Mouse (Mus musculus) layer of hippocampus, postnatal 10 days (tissue): ENCODE measurements around the gene Ier5l. TPM values are rescaled to one million over a fixed set of nuclear protein-coding genes. Genes with fewer than 3 reads are reported as not detected.

Experiments used
- DNase-seq, 2 experiments: peaks; one replicate each; pipeline ENCODE4 v3.0.0; 2021; ENCODE audit warnings: low spot score in 2 of 2
- long read RNA-seq: library from polyadenylated mRNA; stranded (forward); transcript quantifications from one replicate; pipeline ENCODE4 v2.0.0, GENCODE M21; 2023
- total RNA-seq, 2 experiments: library from RNA; stranded (reverse); gene quantifications; 2 replicates each; pipeline ENCODE4 v1.2.3; 2021

The Ier5l gene
- 1 to 10 TPM; 8.0 to 9.6 TPM for total RNA-seq
- long read RNA-seq, transcript Ier5l-201 (1 exons, 2,683 nt) = major isoform, 18 of 18 reads
- long read RNA-seq, partial matches to known transcripts = 0 of 18 reads
- long read RNA-seq, other reads (novel, unspliced or antisense) = 0 of 18 reads

- DNase-seq = peak; percentile 94 to 97
These were observed at the start of gene Ier5l for GRCm38 (mm10) chr2:30474039-30474438. Gene Ier5l (minus strand): TSS chr2:30474219.

- no peak for DNase-seq
These were observed 49.7 kb upstream of the Ier5l start for GRCm38 (mm10) chr2:30523727-30524126.

- DNase-seq = peak in 1 of 2 experiments; percentile 37
These were observed 36.8 kb upstream of the Ier5l start for GRCm38 (mm10) chr2:30510711-30511380.

GRCm38 (mm10) chr2:30507138-30507727 lies 33.2 kb upstream of the Ier5l start:
- no peak for DNase-seq

- DNase-seq = peak; percentile 25 to 34
These were observed 29.9 kb upstream of the Ier5l start for GRCm38 (mm10) chr2:30503677-30504621.

- DNase-seq = no peak
These were observed 27.7 kb upstream of the Ier5l start for GRCm38 (mm10) chr2:30501701-30502100.

- DNase-seq = peak; percentile 60 to 74
These were observed 22.2 kb upstream of the Ier5l start for GRCm38 (mm10) chr2:30495909-30496861.

GRCm38 (mm10) chr2:30495000-30495908 lies 21.2 kb upstream of the Ier5l start:
- DNase-seq = no peak

GRCm38 (mm10) chr2:30490384-30490783 lies 16.4 kb upstream of the Ier5l start:
- no peak for DNase-seq

GRCm38 (mm10) chr2:30487597-30487996 lies 13.6 kb upstream of the Ier5l start:
- DNase-seq = no peak

- DNase-seq = no peak
These were observed 4.5 kb upstream of the Ier5l start for GRCm38 (mm10) chr2:30478526-30478925.

GRCm38 (mm10) chr2:30476241-30476640 lies 2.2 kb upstream of the Ier5l start:
- no peak for DNase-seq

GRCm38 (mm10) chr2:30475457-30475856 lies 1.4 kb upstream of the Ier5l start:
- no peak for DNase-seq

- DNase-seq = no peak
These were observed 757 bp upstream of the Ier5l start for GRCm38 (mm10) chr2:30474776-30475175.

GRCm38 (mm10) chr2:30473431-30474031 lies 488 bp downstream of the Ier5l start:
- DNase-seq = no peak

- peak; percentile 54 to 65 for DNase-seq
These were observed 1.2 kb downstream of the Ier5l start for GRCm38 (mm10) chr2:30472731-30473351.

- peak; percentile 54 to 66 for DNase-seq
These were observed 2.0 kb downstream of the Ier5l start for GRCm38 (mm10) chr2:30471795-30472720.
